Comparison of ENCODE assay signal across 25 mouse cellular contexts in the genomic region with DNA sequence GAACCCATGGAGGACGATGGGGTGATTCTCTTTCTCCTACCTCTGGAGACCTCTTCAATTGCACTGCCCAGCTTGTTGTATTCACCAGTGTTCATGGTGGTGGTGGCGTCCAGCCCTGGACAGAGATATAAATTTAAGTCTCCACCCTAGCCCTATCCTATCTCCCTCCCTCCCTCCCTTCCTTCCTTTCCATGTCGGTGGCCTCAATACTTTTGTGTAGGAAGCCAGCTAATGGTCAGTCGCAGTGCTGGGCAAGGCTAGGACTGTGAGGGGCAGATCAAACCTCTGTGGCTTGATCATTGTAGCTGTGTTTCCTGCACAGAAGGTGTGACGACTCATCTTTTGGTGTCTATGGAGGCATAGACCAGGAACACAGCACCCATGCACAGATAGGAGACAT. TPM values are rescaled to one million over a fixed set of nuclear protein-coding genes. Genes with fewer than 3 reads are reported as not detected.
A peak's percentile ranks its signal among the peaks of the same experiment; 100 is the strongest.
DNase-seq lines count a peak whose midpoint lies in the region; ATAC-seq and TF ChIP-seq lines count a peak whose summit lies in the region.
"Had no signal": no experiment of that assay in that cellular context is flagged by ENCODE, and none has a peak within 500 bp of the region (broad histone marks: within the 10 kb centered on the region; RNA-seq: fewer than 3 reads in every experiment).

A gene (minus strand): TSS at position 101 of the 400 bp plus-strand sequence.

- 38% methylated on average over 5 of the region's 5 CpGs for WGBS in heart, adult 2 months
- 59% methylated on average over 5 of the region's 5 CpGs for WGBS in liver, adult 2 months
- 42% methylated on average over 5 of the region's 5 CpGs for WGBS in liver, embryonic 12.5 days (ENCODE audit: insufficient replicate concordance)
- WGBS in liver, postnatal 0 days (ENCODE audit: insufficient replicate concordance): 54% methylated on average over 5 of the region's 5 CpGs

- H3K79me2 ChIP-seq in heart, adult 2 months (replicated peaks; ENCODE audit: control insufficient read depth, insufficient read depth, low read length): no peaks in the 10 kb centered on the region
- H3K79me2 ChIP-seq in liver, adult 2 months (ENCODE audit: control insufficient read depth, insufficient read depth, low read length): no peaks in the 10 kb centered on the region

- ATAC-seq in liver, embryonic 12.5 days: no peak
- no peak for ATAC-seq in liver, postnatal 0 days
- ATAC-seq: activated CD4-positive, CD25-positive, alpha-beta regulatory T cell, adult 4 months; CD4-positive, CD25-positive, alpha-beta regulatory T cell, adult 4 months; forebrain, embryonic 13.5 days; Patski had no signal

- no peaks in the 10 kb centered on the region for H3K36me3 ChIP-seq in heart, adult 2 months (ENCODE audit: control insufficient read depth, insufficient read depth, low read length)
- peaks cover 5% of the 10 kb centered on the region; the same call in 1 of the 2 replicates for H3K36me3 ChIP-seq in liver, adult 2 months (ENCODE audit: control insufficient read depth, insufficient read depth, low read length)
- no peaks in the 10 kb centered on the region for H3K36me3 ChIP-seq in liver, embryonic 12.5 days
- no peaks in the 10 kb centered on the region for H3K36me3 ChIP-seq in liver, postnatal 0 days (replicated peaks; ENCODE audit: insufficient read depth, low read length)
- H3K36me3 ChIP-seq in testis, adult 2 months (ENCODE audit: control insufficient read depth, insufficient read depth, low read length): no peaks in the 10 kb centered on the region
- H3K36me3 ChIP-seq: embryonic facial prominence, embryonic 10.5 days; embryonic facial prominence, embryonic 12.5 days; G1E had no signal

- H3K4me1 ChIP-seq in heart, adult 2 months (ENCODE audit: control insufficient read depth, insufficient read depth, low read length): no peaks in the 10 kb centered on the region
- 0 out of 2 replicates have a peak, but pooled peaks cover 3% of the 10 kb centered on the region for H3K4me1 ChIP-seq in liver, adult 2 months (ENCODE audit: control insufficient read depth, insufficient read depth, low read length)
- H3K4me1 ChIP-seq in liver, embryonic 12.5 days: 0 out of 2 replicates have a peak, but pooled peaks cover 17% of the 10 kb centered on the region
- H3K4me1 ChIP-seq in liver, postnatal 0 days (ENCODE audit: insufficient read depth): no peaks in the 10 kb centered on the region
- H3K4me1 ChIP-seq in testis, adult 2 months (ENCODE audit: control insufficient read depth, insufficient read depth, low read length): peaks cover 13% of the 10 kb centered on the region
- H3K4me1 ChIP-seq: embryonic facial prominence, embryonic 10.5 days; embryonic facial prominence, embryonic 12.5 days; forebrain, embryonic 13.5 days had no signal

- no peak for TF ChIP-seq CTCF in heart, adult 2 months (IDR thresholded peaks at IDR 0.05)
- no peak for TF ChIP-seq CTCF in liver, adult 2 months (IDR thresholded peaks at IDR 0.05; ENCODE audit: low read depth, low read length)
- no peak for TF ChIP-seq CTCF in liver, postnatal 0 days (IDR thresholded peaks at IDR 0.05; ENCODE audit: low read depth)
- TF ChIP-seq CTCF in testis, adult 2 months (IDR thresholded peaks at IDR 0.05; ENCODE audit: control insufficient read depth, insufficient read depth, insufficient replicate concordance, low read depth, low read length): no peak

- no peaks in the 10 kb centered on the region for H3K9me3 ChIP-seq in liver, embryonic 12.5 days (replicated peaks)
- H3K9me3 ChIP-seq in liver, postnatal 0 days (ENCODE audit: low read length): no peaks in the 10 kb centered on the region
- H3K9me3 ChIP-seq: embryonic facial prominence, embryonic 12.5 days; forebrain, embryonic 13.5 days; G1E had no signal

- H3K27me3 ChIP-seq in heart, adult 2 months (ENCODE audit: control insufficient read depth, insufficient read depth, low read length): no peaks in the 10 kb centered on the region
- H3K27me3 ChIP-seq in liver, adult 2 months (ENCODE audit: control insufficient read depth, insufficient read depth, low read length): no peaks in the 10 kb centered on the region
- H3K27me3 ChIP-seq in liver, embryonic 12.5 days (replicated peaks): no peaks in the 10 kb centered on the region
- no peaks in the 10 kb centered on the region for H3K27me3 ChIP-seq in liver, postnatal 0 days (ENCODE audit: insufficient read depth, low read length)
- no peaks in the 10 kb centered on the region for H3K27me3 ChIP-seq in testis, adult 2 months (ENCODE audit: control insufficient read depth, insufficient read depth, low read length)
- H3K27me3 ChIP-seq: embryonic facial prominence, embryonic 12.5 days; forebrain, embryonic 13.5 days had no signal

- H3K27ac ChIP-seq in heart, adult 2 months: no peak within 1 kb of the TSS
- H3K27ac ChIP-seq in liver, adult 2 months (replicated peaks; ENCODE audit: insufficient read depth, low read depth, low read length): peak within 1 kb of the TSS; percentile 95
- no peak within 1 kb of the TSS for H3K27ac ChIP-seq in liver, embryonic 12.5 days
- H3K27ac ChIP-seq in liver, postnatal 0 days (ENCODE audit: low read depth): no peak within 1 kb of the TSS; the same call in 1 of the 2 replicates
- H3K27ac ChIP-seq in testis, adult 2 months (ENCODE audit: control insufficient read depth, insufficient read depth, low read depth, low read length): no peak within 1 kb of the TSS
- H3K27ac ChIP-seq: embryonic facial prominence, embryonic 10.5 days; embryonic facial prominence, embryonic 12.5 days; forebrain, embryonic 13.5 days had no signal

- intact Hi-C loops in heart, adult 2 months (cut with DNase I): no loop called here

- peak; percentile 17 for DNase-seq in heart, adult 11 months
- DNase-seq in heart, adult 2 months: no peak
- no peak for DNase-seq in liver, adult 2 months (ENCODE audit: extremely low read depth, low read depth, low spot score)
- DNase-seq in liver, postnatal 0 days: no peak
- DNase-seq in liver: no peak
- no peak for DNase-seq in testis, postnatal 14 days (ENCODE audit: low spot score)
- DNase-seq: adrenal gland, adult 8-10 months; adrenal gland, postnatal 14 days; adrenal gland, postnatal 36 days; B cell, adult 2 months; cerebellum, adult 11-12 months; cerebellum, adult 2 months; cerebellum, adult 9-10 months had no signal

- no peak within 1 kb of the TSS for H3K4me3 ChIP-seq in heart, adult 2 months
- H3K4me3 ChIP-seq in liver, adult 2 months (ENCODE audit: insufficient read depth, low read depth, low read length): peak within 1 kb of the TSS; percentile 56
- no peak within 1 kb of the TSS for H3K4me3 ChIP-seq in liver, embryonic 12.5 days
- no peak within 1 kb of the TSS for H3K4me3 ChIP-seq in liver, postnatal 0 days (ENCODE audit: low read depth, low read length)
- H3K4me3 ChIP-seq in testis, adult 2 months (ENCODE audit: control insufficient read depth, low read depth, low read length): no peak within 1 kb of the TSS
- H3K4me3 ChIP-seq: embryonic facial prominence, embryonic 10.5 days; embryonic facial prominence, embryonic 12.5 days; forebrain, embryonic 13.5 days had no signal

- no peak within 1 kb of the TSS for H3K9ac ChIP-seq in heart, adult 2 months (ENCODE audit: low read depth, low read length)
- peak within 1 kb of the TSS; percentile 82 for H3K9ac ChIP-seq in liver, adult 2 months (ENCODE audit: low read depth, low read length)
- no peak within 1 kb of the TSS for H3K9ac ChIP-seq in liver, embryonic 12.5 days
- H3K9ac ChIP-seq in liver, postnatal 0 days (replicated peaks): no peak within 1 kb of the TSS
- H3K9ac ChIP-seq: embryonic facial prominence, embryonic 12.5 days; forebrain, embryonic 13.5 days had no signal

- no peak within 1 kb of the TSS for H3K4me2 ChIP-seq in liver, embryonic 12.5 days
- no peak within 1 kb of the TSS for H3K4me2 ChIP-seq in liver, postnatal 0 days (ENCODE audit: low read depth, low read length)
- H3K4me2 ChIP-seq: embryonic facial prominence, embryonic 12.5 days; forebrain, embryonic 13.5 days had no signal

- no peak for TF ChIP-seq EP300 in heart, adult 2 months (IDR thresholded peaks at IDR 0.05; ENCODE audit: insufficient read depth, low read depth, low read length)
- no peak for TF ChIP-seq EP300 in liver, postnatal 0 days (IDR thresholded peaks at IDR 0.05; ENCODE audit: low read depth)

- TF ChIP-seq POLR2A in heart, adult 2 months (IDR thresholded peaks at IDR 0.05; ENCODE audit: insufficient read depth, low read depth, low read length): no peak
- no peak for TF ChIP-seq POLR2A in liver, adult 2 months (IDR thresholded peaks at IDR 0.05; ENCODE audit: extremely low read depth, insufficient read depth, low read length)
- no peak for TF ChIP-seq POLR2A in testis, adult 2 months (IDR thresholded peaks at IDR 0.05; ENCODE audit: control insufficient read depth, low read depth, low read length)

RNA-seq across cellular contexts. Expression of the gene that starts here (rescaled TPM):
- under 1 TPM; 0.66 to 0.70 TPM for total RNA-seq in heart, adult 2 months (2021)
- polyA plus RNA-seq in heart, adult 2 months (2012; rRNA removed): 0.45 and 1.3 TPM in 2 replicates
- 100 and 133 TPM in 2 replicates for total RNA-seq in liver, adult 2 months (2014; rRNA removed)
- 48.9 and 57.7 TPM in 2 replicates for polyA plus RNA-seq in liver, adult 2 months (2012; rRNA removed)
- polyA plus RNA-seq in liver, embryonic 12.5 days (2016; fragmentation: Nextera tagmentation; extraction: Ambion mirVana): 1.4 and 1.8 TPM in 2 replicates
- 29.3 and 30.2 TPM in 2 replicates for polyA plus RNA-seq in liver, postnatal 0 days (2015; fragmentation: Nextera tagmentation; extraction: Ambion mirVana)
- 17.6 and 42.1 TPM in 2 replicates for polyA plus RNA-seq in testis, adult 2 months (2012; rRNA removed)
- total RNA-seq: adrenal gland, adult 18-20 months; adrenal gland, adult 8-10 months; adrenal gland, postnatal 36 days; CH12.LX had no signal
- polyA plus RNA-seq: activated CD4-positive, CD25-positive, alpha-beta regulatory T cell, adult 4 months; CD4-positive, CD25-positive, alpha-beta regulatory T cell, adult 4 months; cerebellum, adult 2 months; embryonic facial prominence, embryonic 12.5 days; embryonic facial prominence, embryonic 14.5 days; forebrain, embryonic 13.5 days; G1E; Patski had no signal

Comparison
In these comparisons a context has a peak if more than half of its experiments do, and no peak if none do; other contexts are left out.
1. RNA of the gene that starts here (total RNA-seq): 100 to 133 TPM in liver, adult 2 months; 0.66 to 0.70 TPM in heart, adult 2 months; every median in the first group is over 10 times any median in the second.